Mouse (Mus musculus): Measurements from ENCODE around the gene Tet3. TPM values are rescaled to one million over a fixed set of nuclear protein-coding genes. Genes with fewer than 3 reads are reported as not detected.

Gene Tet3
- polyA plus RNA-seq, 1 experiment from 2014 or later, result 49.9 TPM

- peak overlapping the region; percentile 88; the same call in 1 of the 2 replicates for H3K4me2 ChIP-seq (ENCODE audit: low read depth, low read length, severe bottlenecking)
- ATAC-seq (replicated peaks; ENCODE audit: low FRiP score), result no peak
- peak overlapping the region; percentile 84 for H3K9ac ChIP-seq (ENCODE audit: low read length)
- no peaks in the 10 kb centered on the region for H3K36me3 ChIP-seq (ENCODE audit: control insufficient read depth, insufficient read depth, low read length)
- H3K4me1 ChIP-seq (replicated peaks; ENCODE audit: control insufficient read depth, insufficient read depth, low read length), result peaks cover 44% of the 10 kb centered on the region
- H3K27me3 ChIP-seq (ENCODE audit: control insufficient read depth, insufficient read depth, low read length), result no peaks in the 10 kb centered on the region
- H3K4me3 ChIP-seq (ENCODE audit: low read depth, low read length), result no peak overlapping the region
- DNase-seq (ENCODE audit: low spot score), result no peak
- WGBS, result 88% methylated on average over 13 of the region's 13 CpGs
- no peak overlapping the region for H3K27ac ChIP-seq (ENCODE audit: low read depth, low read length)
- H3K9me3 ChIP-seq (ENCODE audit: control insufficient read depth, low read length), result no peaks in the 10 kb centered on the region
Observed at GRCm38 (mm10) chr6:83439119-83439767, 19.6 kb downstream of the Tet3 start.

- no peak overlapping the region for H3K4me3 ChIP-seq (ENCODE audit: low read depth, low read length)
- no peak overlapping the region for H3K27ac ChIP-seq (ENCODE audit: low read depth, low read length)
- no peak overlapping the region for H3K9ac ChIP-seq (ENCODE audit: low read length)
- DNase-seq (ENCODE audit: low spot score) (no peak), ATAC-seq (replicated peaks; ENCODE audit: low FRiP score) (no peak)
- 92% methylated on average over 3 of the region's 3 CpGs for WGBS
- no peak overlapping the region for H3K4me2 ChIP-seq (ENCODE audit: low read depth, low read length, severe bottlenecking)
- no peaks in the 10 kb centered on the region for H3K9me3 ChIP-seq (ENCODE audit: control insufficient read depth, low read length)
- no peaks in the 10 kb centered on the region for H3K36me3 ChIP-seq (ENCODE audit: control insufficient read depth, insufficient read depth, low read length)
- H3K4me1 ChIP-seq (replicated peaks; ENCODE audit: control insufficient read depth, insufficient read depth, low read length), result peaks cover 38% of the 10 kb centered on the region
- no peaks in the 10 kb centered on the region for H3K27me3 ChIP-seq (ENCODE audit: control insufficient read depth, insufficient read depth, low read length)
Observed at GRCm38 (mm10) chr6:83438584-83438983, 20.3 kb downstream of the Tet3 start.

GRCm38 (mm10) chr6:83437802-83438201 lies 21.1 kb downstream of the Tet3 start:
- no peaks in the 10 kb centered on the region for H3K36me3 ChIP-seq (ENCODE audit: control insufficient read depth, insufficient read depth, low read length)

GRCm38 (mm10) chr6:83437225-83437624 lies 21.7 kb downstream of the Tet3 start:
- H3K27ac ChIP-seq (ENCODE audit: low read depth, low read length), result no peak overlapping the region
- peaks cover 27% of the 10 kb centered on the region for H3K4me1 ChIP-seq (replicated peaks; ENCODE audit: control insufficient read depth, insufficient read depth, low read length)
- no peak overlapping the region for H3K4me3 ChIP-seq (ENCODE audit: low read depth, low read length)
- ATAC-seq (replicated peaks; ENCODE audit: low FRiP score) (no peak), DNase-seq (ENCODE audit: low spot score) (no peak)
- H3K4me2 ChIP-seq (ENCODE audit: low read depth, low read length, severe bottlenecking), result no peak overlapping the region
- H3K9ac ChIP-seq (ENCODE audit: low read length), result no peak overlapping the region
- no peaks in the 10 kb centered on the region for H3K9me3 ChIP-seq (ENCODE audit: control insufficient read depth, low read length)
- H3K27me3 ChIP-seq (ENCODE audit: control insufficient read depth, insufficient read depth, low read length), result no peaks in the 10 kb centered on the region
- WGBS, result 87% methylated on average over 3 of the region's 3 CpGs
- no peaks in the 10 kb centered on the region for H3K36me3 ChIP-seq (ENCODE audit: control insufficient read depth, insufficient read depth, low read length)

More at GRCm38 (mm10) chr6:83437802-83438201, 21.1 kb downstream of the Tet3 start:
- no peak for DNase-seq (ENCODE audit: low spot score)
- Histone ChIP-seq H3K9me3 (ENCODE audit: control insufficient read depth, low read length) (no peaks in the 10 kb centered on the region), H3K9ac (ENCODE audit: low read length) (no peak overlapping the region), H3K4me3 (ENCODE audit: low read depth, low read length) (no peak overlapping the region), H3K27me3 (ENCODE audit: control insufficient read depth, insufficient read depth, low read length) (no peaks in the 10 kb centered on the region), H3K27ac (ENCODE audit: low read depth, low read length) (no peak overlapping the region), H3K4me2 (ENCODE audit: low read depth, low read length, severe bottlenecking) (no peak overlapping the region), H3K4me1 (replicated peaks; ENCODE audit: control insufficient read depth, insufficient read depth, low read length) (peaks cover 32% of the 10 kb centered on the region)
- 48% methylated on average over 3 of the region's 3 CpGs for WGBS
- no peak for ATAC-seq (replicated peaks; ENCODE audit: low FRiP score)

GRCm38 (mm10) chr6:83436547-83436946 lies 22.3 kb downstream of the Tet3 start:
- Histone ChIP-seq H3K9ac (ENCODE audit: low read length) (no peak overlapping the region), H3K4me1 (replicated peaks; ENCODE audit: control insufficient read depth, insufficient read depth, low read length) (peaks cover 23% of the 10 kb centered on the region), H3K27me3 (ENCODE audit: control insufficient read depth, insufficient read depth, low read length) (no peaks in the 10 kb centered on the region), H3K27ac (ENCODE audit: low read depth, low read length) (no peak overlapping the region), H3K4me2 (ENCODE audit: low read depth, low read length, severe bottlenecking) (no peak overlapping the region), H3K36me3 (ENCODE audit: control insufficient read depth, insufficient read depth, low read length) (no peaks in the 10 kb centered on the region), H3K9me3 (ENCODE audit: control insufficient read depth, low read length) (no peaks in the 10 kb centered on the region), H3K4me3 (ENCODE audit: low read depth, low read length) (no peak overlapping the region)
- no peak for ATAC-seq (replicated peaks; ENCODE audit: low FRiP score)
- WGBS, result 80% methylated on average over 4 of the region's 4 CpGs
- DNase-seq (ENCODE audit: low spot score), result no peak

GRCm38 (mm10) chr6:83435174-83435573 lies 23.7 kb downstream of the Tet3 start:
- no peaks in the 10 kb centered on the region for H3K27me3 ChIP-seq (ENCODE audit: control insufficient read depth, insufficient read depth, low read length)
- H3K4me1 ChIP-seq (replicated peaks; ENCODE audit: control insufficient read depth, insufficient read depth, low read length), result peaks cover 19% of the 10 kb centered on the region
- H3K9me3 ChIP-seq (ENCODE audit: control insufficient read depth, low read length), result no peaks in the 10 kb centered on the region
- 0 out of 2 replicates have a peak, but pooled peaks have one; percentile 28 for ATAC-seq (replicated peaks; ENCODE audit: low FRiP score)
- DNase-seq (ENCODE audit: low spot score), result peak; percentile 74
- H3K9ac ChIP-seq (ENCODE audit: low read length), result peak overlapping the region; percentile 23; the same call in 1 of the 2 replicates
- H3K4me3 ChIP-seq (ENCODE audit: low read depth, low read length), result no peak overlapping the region
- H3K36me3 ChIP-seq (ENCODE audit: control insufficient read depth, insufficient read depth, low read length), result no peaks in the 10 kb centered on the region
- H3K27ac ChIP-seq (ENCODE audit: low read depth, low read length), result no peak overlapping the region
- H3K4me2 ChIP-seq (ENCODE audit: low read depth, low read length, severe bottlenecking), result 0 out of 2 replicates have a peak overlapping the region, but pooled peaks have one; percentile 13
- 13% methylated on average over 5 of the region's 5 CpGs for WGBS

- 90% methylated on average over 4 of the region's 4 CpGs for WGBS
- Histone ChIP-seq H3K27me3 (ENCODE audit: control insufficient read depth, insufficient read depth, low read length) (no peaks in the 10 kb centered on the region), H3K9me3 (ENCODE audit: control insufficient read depth, low read length) (no peaks in the 10 kb centered on the region), H3K4me3 (ENCODE audit: low read depth, low read length) (no peak overlapping the region), H3K4me1 (replicated peaks; ENCODE audit: control insufficient read depth, insufficient read depth, low read length) (peaks cover 13% of the 10 kb centered on the region), H3K4me2 (ENCODE audit: low read depth, low read length, severe bottlenecking) (no peak overlapping the region), H3K27ac (ENCODE audit: low read depth, low read length) (no peak overlapping the region), H3K36me3 (ENCODE audit: control insufficient read depth, insufficient read depth, low read length) (no peaks in the 10 kb centered on the region), H3K9ac (ENCODE audit: low read length) (no peak overlapping the region)
- ATAC-seq (replicated peaks; ENCODE audit: low FRiP score) (no peak), DNase-seq (ENCODE audit: low spot score) (no peak)
Observed at GRCm38 (mm10) chr6:83433546-83433945, 25.3 kb downstream of the Tet3 start.

GRCm38 (mm10) chr6:83432966-83433365 lies 25.9 kb downstream of the Tet3 start:
- Histone ChIP-seq H3K36me3 (ENCODE audit: control insufficient read depth, insufficient read depth, low read length) (no peaks in the 10 kb centered on the region), H3K4me3 (ENCODE audit: low read depth, low read length) (no peak overlapping the region), H3K4me1 (replicated peaks; ENCODE audit: control insufficient read depth, insufficient read depth, low read length) (peaks cover 18% of the 10 kb centered on the region), H3K27me3 (ENCODE audit: control insufficient read depth, insufficient read depth, low read length) (no peaks in the 10 kb centered on the region), H3K9ac (ENCODE audit: low read length) (no peak overlapping the region), H3K4me2 (ENCODE audit: low read depth, low read length, severe bottlenecking) (no peak overlapping the region), H3K9me3 (ENCODE audit: control insufficient read depth, low read length) (no peaks in the 10 kb centered on the region), H3K27ac (ENCODE audit: low read depth, low read length) (no peak overlapping the region)
- no peak for DNase-seq (ENCODE audit: low spot score)
- ATAC-seq (replicated peaks; ENCODE audit: low FRiP score), result no peak
- WGBS, result 85% methylated on average over 7 of the region's 7 CpGs
